Mouse (Mus musculus) layer of hippocampus, adult 11-12 months (tissue): ENCODE measurements at regions not wholly inside any gene's neighbourhood (a gene's known extent, or its start where the extent isn't known, plus 50 kb on each side); places are given as distances from the start of the nearest gene placed in this dataset.
"Not testable (repeated sequence)": the region's sequence is repeated elsewhere in the genome, so short reads cannot be mapped to it uniquely, and the experiment has no call there.

Experiments used
- DNase-seq: peaks from one replicate; pipeline ENCODE4 v3.0.0; 2022; ENCODE audit warnings: low spot score

GRCm38 (mm10) chr3:57963965-57964364 is 116.1 kb upstream of the Pfn2 start:
- no peak for DNase-seq

GRCm38 (mm10) chr3:57970614-57971013 is 122.7 kb upstream of the Pfn2 start:
- DNase-seq, result not testable (repeated sequence)

- peak; percentile 29 for DNase-seq
These were observed 124.8 kb upstream of the Pfn2 start for GRCm38 (mm10) chr3:57972469-57973245.

GRCm38 (mm10) chr3:57973546-57973945 is 125.7 kb upstream of the Pfn2 start:
- no peak for DNase-seq

- DNase-seq, result no peak
These were observed 127.5 kb upstream of the Pfn2 start for GRCm38 (mm10) chr3:57975379-57975778.

- peak; percentile 23 for DNase-seq
These were observed 128.9 kb upstream of the Pfn2 start for GRCm38 (mm10) chr3:57976640-57977229.

- no peak for DNase-seq
These were observed 140.3 kb upstream of the Pfn2 start for GRCm38 (mm10) chr3:57988175-57988574.

- no peak for DNase-seq
These were observed 142.9 kb upstream of the Pfn2 start for GRCm38 (mm10) chr3:57990738-57991137.

- peak; percentile 39 for DNase-seq
These were observed 150.5 kb upstream of the Pfn2 start for GRCm38 (mm10) chr3:57998121-57999102.

- DNase-seq, result no peak
These were observed 155.1 kb upstream of the Pfn2 start for GRCm38 (mm10) chr3:58002792-58003574.

GRCm38 (mm10) chr3:58024750-58025392 is 177.0 kb upstream of the Pfn2 start:
- DNase-seq, result no peak

GRCm38 (mm10) chr3:58049618-58050017 is 201.7 kb upstream of the Pfn2 start:
- DNase-seq, result no peak

- no peak for DNase-seq
These were observed 206.8 kb upstream of the Pfn2 start for GRCm38 (mm10) chr3:58054726-58055125.

- no peak for DNase-seq
These were observed 207.3 kb upstream of the Pfn2 start for GRCm38 (mm10) chr3:58055181-58055580.

GRCm38 (mm10) chr3:58056191-58057063 is 208.5 kb upstream of the Pfn2 start:
- no peak for DNase-seq

- DNase-seq, result no peak
These were observed 209.2 kb upstream of the Pfn2 start for GRCm38 (mm10) chr3:58057064-58057396.

- no peak for DNase-seq
These were observed 210.3 kb upstream of the Pfn2 start for GRCm38 (mm10) chr3:58058134-58058533.

GRCm38 (mm10) chr3:58063852-58064549 is 216.1 kb upstream of the Pfn2 start:
- DNase-seq, result no peak

- no peak for DNase-seq
These were observed 223.7 kb upstream of the Pfn2 start for GRCm38 (mm10) chr3:58071574-58071973.
